Mouse (Mus musculus) adipocyte (in vitro differentiated cells): ENCODE measurements around the gene Slc6a8.
A peak's percentile ranks its signal among the peaks of the same experiment; 100 is the strongest.

Source experiments
- DNase-seq: peaks from one replicate; pipeline ENCODE4 v3.0.0-alpha.2; 2016; ENCODE audit warnings: low spot score

The Slc6a8 gene

GRCm38 (mm10) chrX:73672879-73673618 lies at the start of gene Slc6a8:
Slc6a8 (plus strand) TSS chrX:73673150.
- peak; percentile 70 for DNase-seq

GRCm38 (mm10) chrX:73626981-73627380 lies 46.0 kb upstream of the Slc6a8 start:
- peak; percentile 68 for DNase-seq

- no peak for DNase-seq
Observed at GRCm38 (mm10) chrX:73635425-73635824, 37.5 kb upstream of the Slc6a8 start.

- DNase-seq = no peak
Observed at GRCm38 (mm10) chrX:73637415-73637814, 35.5 kb upstream of the Slc6a8 start.

GRCm38 (mm10) chrX:73639255-73639675 lies 33.7 kb upstream of the Slc6a8 start, which contains the start of gene Dusp9:
Dusp9 (plus strand) TSS chrX:73639419.
- DNase-seq = no peak

- DNase-seq = no peak
Observed at GRCm38 (mm10) chrX:73639901-73640469, 33.0 kb upstream of the Slc6a8 start.

GRCm38 (mm10) chrX:73645121-73645520 lies 27.8 kb upstream of the Slc6a8 start:
- DNase-seq = no peak

GRCm38 (mm10) chrX:73650869-73651268 lies 22.1 kb upstream of the Slc6a8 start:
- DNase-seq = peak; percentile 39

GRCm38 (mm10) chrX:73653392-73653791 lies 19.6 kb upstream of the Slc6a8 start:
- DNase-seq = no peak

- DNase-seq = peak; percentile 86
Observed at GRCm38 (mm10) chrX:73654177-73654576, 18.8 kb upstream of the Slc6a8 start.

GRCm38 (mm10) chrX:73655529-73655928 lies 17.4 kb upstream of the Slc6a8 start:
- peak; percentile 74 for DNase-seq

GRCm38 (mm10) chrX:73658391-73658790 lies 14.6 kb upstream of the Slc6a8 start:
- DNase-seq = no peak

GRCm38 (mm10) chrX:73658936-73659574 lies 13.9 kb upstream of the Slc6a8 start:
- DNase-seq = no peak

GRCm38 (mm10) chrX:73659575-73660283 lies 13.2 kb upstream of the Slc6a8 start, which contains the start of gene Pnck:
Pnck (minus strand) TSS chrX:73660117.
- DNase-seq = no peak

GRCm38 (mm10) chrX:73660284-73660665 lies 12.7 kb upstream of the Slc6a8 start:
- DNase-seq = no peak

- no peak for DNase-seq
Observed at GRCm38 (mm10) chrX:73663143-73663542, 9.8 kb upstream of the Slc6a8 start.

- DNase-seq = peak; percentile 58
Observed at GRCm38 (mm10) chrX:73672031-73672431, 919 bp upstream of the Slc6a8 start.

- DNase-seq = no peak
Observed at GRCm38 (mm10) chrX:73673619-73673967, 643 bp downstream of the Slc6a8 start.

- peak; percentile 49 for DNase-seq
Observed at GRCm38 (mm10) chrX:73673968-73674661, 1.2 kb downstream of the Slc6a8 start.

- DNase-seq = no peak
Observed at GRCm38 (mm10) chrX:73675231-73675630, 2.3 kb downstream of the Slc6a8 start.

GRCm38 (mm10) chrX:73676668-73677067 lies 3.7 kb downstream of the Slc6a8 start:
- no peak for DNase-seq

- no peak for DNase-seq
Observed at GRCm38 (mm10) chrX:73684156-73684555, 11.2 kb downstream of the Slc6a8 start.
